Mouse (Mus musculus): ENCODE measurements around the gene Plekhh3. TPM values are rescaled to one million over a fixed set of nuclear protein-coding genes. Genes with fewer than 3 reads are reported as not detected.

Plekhh3 gene
- polyA plus RNA-seq, 1 experiment from 2014 or later = 13.8 TPM

DNA sequence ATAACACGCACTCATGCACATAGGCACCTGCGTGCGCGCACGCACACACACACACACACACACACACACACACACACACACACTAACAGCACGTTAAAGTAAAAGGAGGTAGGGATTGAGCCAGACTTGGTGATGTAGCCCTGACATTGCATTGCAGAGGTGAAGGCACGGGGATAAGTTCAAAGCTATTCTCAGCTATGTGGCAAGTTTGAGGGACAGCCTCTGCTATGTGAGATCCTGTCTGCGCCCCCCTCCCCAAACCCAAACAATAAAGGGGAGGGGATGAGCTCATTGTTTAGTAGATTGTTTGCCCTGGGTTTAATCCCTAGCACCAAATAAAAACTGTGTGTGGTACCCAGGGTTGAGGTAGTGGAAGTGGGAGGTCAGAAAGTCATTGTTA lies 30.1 kb downstream of the Plekhh3 start:
- H3K9me3 ChIP-seq (ENCODE audit: control insufficient read depth, low read length) = no peaks in the 10 kb centered on the region
- WGBS = 80% methylated on average over 8 of the region's 8 CpGs
- H3K27ac ChIP-seq (ENCODE audit: low read depth) = no peak overlapping the region
- DNase-seq (ENCODE audit: low spot score) (no peak), ATAC-seq (replicated peaks; ENCODE audit: low FRiP score, low TSS enrichment, low read depth) (no peak)
- peaks cover 13% of the 10 kb centered on the region for H3K4me1 ChIP-seq (replicated peaks; ENCODE audit: control insufficient read depth, insufficient read depth, low read length)
- H3K36me3 ChIP-seq (ENCODE audit: control insufficient read depth, insufficient read depth, low read length) = no peaks in the 10 kb centered on the region
- 0 out of 2 replicates have a peak, but pooled peaks cover 7% of the 10 kb centered on the region for H3K27me3 ChIP-seq (replicated peaks; ENCODE audit: control insufficient read depth, insufficient read depth, low read length)
- no peak overlapping the region for H3K4me2 ChIP-seq (ENCODE audit: low read length)
- H3K9ac ChIP-seq (ENCODE audit: low read length) = no peak overlapping the region
- no peak overlapping the region for H3K4me3 ChIP-seq (ENCODE audit: low read depth, low read length)

DNA sequence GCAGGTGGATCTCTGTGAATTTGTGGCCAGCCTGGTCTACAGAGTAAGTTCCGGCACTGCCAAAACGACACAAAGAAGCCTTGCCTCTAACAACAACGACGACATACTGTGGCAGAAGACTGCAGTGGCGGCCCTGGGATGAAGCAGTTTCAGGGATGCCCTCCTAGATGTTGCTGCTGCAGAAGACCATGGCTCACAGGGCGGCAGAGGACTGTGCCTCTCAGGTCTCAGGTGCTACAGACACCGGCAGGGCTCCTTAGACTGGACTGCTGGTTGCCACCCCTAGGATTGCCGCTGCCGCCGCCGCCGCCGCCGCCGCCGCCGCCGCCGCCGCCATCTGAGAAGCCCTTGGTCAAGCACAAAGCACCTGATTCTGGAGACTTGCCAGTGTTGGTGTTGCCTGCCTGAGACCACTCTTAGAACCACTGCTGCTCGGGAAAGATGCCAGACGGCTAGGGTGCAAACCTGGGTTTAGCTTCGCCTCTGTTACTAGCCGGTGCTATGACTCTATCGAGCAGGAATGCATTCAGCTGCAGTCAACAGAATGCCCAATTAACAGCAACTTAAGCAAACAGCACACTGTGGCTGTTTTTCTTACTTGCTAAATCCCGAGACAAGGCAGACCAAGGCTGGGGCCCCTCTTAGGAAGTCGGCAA lies 30.9 kb downstream of the Plekhh3 start:
- Histone ChIP-seq H3K36me3 (ENCODE audit: control insufficient read depth, insufficient read depth, low read length) (no peaks in the 10 kb centered on the region), H3K4me2 (ENCODE audit: low read length) (peak overlapping the region; percentile 46), H3K9me3 (ENCODE audit: control insufficient read depth, low read length) (no peaks in the 10 kb centered on the region), H3K27ac (ENCODE audit: low read depth) (no peak overlapping the region), H3K27me3 (replicated peaks; ENCODE audit: control insufficient read depth, insufficient read depth, low read length) (0 out of 2 replicates have a peak, but pooled peaks cover 7% of the 10 kb centered on the region), H3K9ac (ENCODE audit: low read length) (no peak overlapping the region), H3K4me1 (replicated peaks; ENCODE audit: control insufficient read depth, insufficient read depth, low read length) (peaks cover 13% of the 10 kb centered on the region), H3K4me3 (ENCODE audit: low read depth, low read length) (peak overlapping the region; percentile 15; the same call in 1 of the 2 replicates)
- DNase-seq (ENCODE audit: low spot score) = peak; percentile 65
- no peak for ATAC-seq (replicated peaks; ENCODE audit: low FRiP score, low TSS enrichment, low read depth)
- 52% methylated on average over 27 of the region's 27 CpGs for WGBS

DNA sequence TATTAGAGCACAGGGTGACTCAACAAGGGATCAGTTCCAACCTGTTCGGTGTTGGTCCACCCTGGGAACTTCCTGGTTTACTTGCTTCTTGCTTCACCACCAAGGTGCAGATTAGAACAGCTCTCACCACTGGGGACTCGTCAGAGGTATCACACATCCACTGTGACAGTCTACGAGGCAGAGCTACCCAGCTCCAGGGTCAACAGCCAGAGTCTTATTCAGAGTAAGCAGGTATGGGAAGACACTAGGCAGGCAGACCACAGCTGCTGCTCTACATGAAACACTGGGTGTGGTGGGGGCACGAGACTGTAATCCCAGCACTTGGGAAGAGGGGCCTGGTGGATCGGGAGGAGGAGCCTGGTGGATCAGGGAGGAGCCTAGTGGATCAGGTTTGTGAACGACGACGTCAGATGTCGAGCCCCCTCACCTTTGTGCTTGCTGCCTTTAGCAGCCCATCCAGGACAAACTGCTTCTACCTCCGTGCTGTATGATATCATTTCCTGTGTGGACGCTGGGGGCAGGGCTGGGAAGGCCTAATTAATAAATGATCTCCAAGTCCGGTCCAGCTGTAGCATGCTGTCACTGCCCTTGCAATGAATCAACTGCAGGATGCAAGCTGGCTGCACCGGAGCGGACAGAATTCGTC lies 32.5 kb downstream of the Plekhh3 start:
- Histone ChIP-seq H3K27ac (ENCODE audit: low read depth) (0 out of 2 replicates have a peak overlapping the region, but pooled peaks have one; percentile 35), H3K4me1 (replicated peaks; ENCODE audit: control insufficient read depth, insufficient read depth, low read length) (peaks cover 10% of the 10 kb centered on the region; the same call in 1 of the 2 replicates), H3K4me3 (ENCODE audit: low read depth, low read length) (no peak overlapping the region), H3K9ac (ENCODE audit: low read length) (no peak overlapping the region), H3K27me3 (replicated peaks; ENCODE audit: control insufficient read depth, insufficient read depth, low read length) (0 out of 2 replicates have a peak, but pooled peaks cover 7% of the 10 kb centered on the region), H3K9me3 (ENCODE audit: control insufficient read depth, low read length) (no peaks in the 10 kb centered on the region), H3K4me2 (ENCODE audit: low read length) (peak overlapping the region; percentile 41), H3K36me3 (ENCODE audit: control insufficient read depth, insufficient read depth, low read length) (no peaks in the 10 kb centered on the region)
- peak; percentile 34; the same call in 1 of the 2 replicates for ATAC-seq (replicated peaks; ENCODE audit: low FRiP score, low TSS enrichment, low read depth)
- WGBS = 17% methylated on average over 15 of the region's 15 CpGs
- DNase-seq (ENCODE audit: low spot score) = peak; percentile 74

DNA sequence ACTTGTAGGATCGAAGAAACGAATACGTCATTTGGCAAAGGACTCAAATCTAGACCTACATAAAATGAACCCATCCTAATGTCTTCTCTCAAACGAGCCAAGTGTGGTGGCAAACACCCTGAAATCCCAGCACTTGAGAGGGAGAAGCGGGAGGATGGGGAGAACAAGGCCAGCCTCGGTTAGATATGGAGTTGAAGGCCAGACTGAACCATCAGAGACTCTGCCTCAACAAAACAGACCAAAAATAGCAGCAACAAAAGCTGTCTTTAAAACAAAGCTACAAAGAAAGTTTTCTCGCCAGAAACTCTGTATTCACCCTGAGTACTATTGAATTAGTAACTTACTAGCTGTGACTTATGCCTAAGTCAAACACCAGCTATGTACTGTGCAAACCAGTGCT lies 34.2 kb downstream of the Plekhh3 start:
- 0 out of 2 replicates have a peak, but pooled peaks cover 7% of the 10 kb centered on the region for H3K27me3 ChIP-seq (replicated peaks; ENCODE audit: control insufficient read depth, insufficient read depth, low read length)
- no peak overlapping the region for H3K27ac ChIP-seq (ENCODE audit: low read depth)
- DNase-seq (ENCODE audit: low spot score) (no peak), ATAC-seq (replicated peaks; ENCODE audit: low FRiP score, low TSS enrichment, low read depth) (no peak)
- H3K4me3 ChIP-seq (ENCODE audit: low read depth, low read length) = no peak overlapping the region
- H3K4me1 ChIP-seq (replicated peaks; ENCODE audit: control insufficient read depth, insufficient read depth, low read length) = peaks cover 10% of the 10 kb centered on the region; the same call in 1 of the 2 replicates
- no peaks in the 10 kb centered on the region for H3K36me3 ChIP-seq (ENCODE audit: control insufficient read depth, insufficient read depth, low read length)
- 76% methylated on average over 7 of the region's 7 CpGs for WGBS
- no peak overlapping the region for H3K4me2 ChIP-seq (ENCODE audit: low read length)
- H3K9ac ChIP-seq (ENCODE audit: low read length) = no peak overlapping the region
- no peaks in the 10 kb centered on the region for H3K9me3 ChIP-seq (ENCODE audit: control insufficient read depth, low read length)

DNA sequence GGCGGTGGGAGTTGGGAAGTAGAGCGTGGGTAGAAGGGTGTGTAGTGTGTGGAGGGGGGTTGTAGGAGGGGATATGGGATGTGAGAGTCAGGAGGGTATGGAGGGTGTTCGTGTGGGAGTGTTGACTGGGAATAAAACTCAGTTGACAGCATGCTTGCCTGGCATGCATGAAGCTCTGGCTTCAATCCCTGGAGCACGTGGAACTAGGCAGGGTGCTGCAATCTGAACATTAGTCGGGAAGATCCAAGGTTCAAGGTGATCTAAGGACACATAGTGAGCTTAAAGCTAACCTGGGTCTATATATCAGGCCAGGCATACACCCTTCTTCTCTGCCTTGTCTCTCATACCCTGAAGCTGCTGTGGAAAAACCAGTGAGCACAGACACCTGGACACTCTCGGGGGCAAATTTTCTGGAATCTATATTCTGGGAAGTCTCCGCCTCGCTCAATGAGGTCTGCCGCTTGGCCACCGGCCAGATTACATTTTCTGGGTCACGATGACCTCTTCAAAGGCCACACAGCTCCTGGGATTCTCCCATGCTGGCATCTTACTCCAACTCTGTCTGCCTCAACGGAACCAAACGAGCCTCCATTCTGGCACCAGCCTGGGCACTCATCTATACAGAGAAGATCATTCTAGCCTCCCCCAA lies 36.8 kb downstream of the Plekhh3 start:
- DNase-seq (ENCODE audit: low spot score) (no peak), ATAC-seq (replicated peaks; ENCODE audit: low FRiP score, low TSS enrichment, low read depth) (no peak)
- Histone ChIP-seq H3K4me3 (ENCODE audit: low read depth, low read length) (no peak overlapping the region), H3K27me3 (replicated peaks; ENCODE audit: control insufficient read depth, insufficient read depth, low read length) (no peaks in the 10 kb centered on the region), H3K9me3 (ENCODE audit: control insufficient read depth, low read length) (0 out of 2 replicates have a peak, but pooled peaks cover 4% of the 10 kb centered on the region), H3K9ac (ENCODE audit: low read length) (no peak overlapping the region), H3K4me1 (replicated peaks; ENCODE audit: control insufficient read depth, insufficient read depth, low read length) (peaks cover 10% of the 10 kb centered on the region; the same call in 1 of the 2 replicates), H3K27ac (ENCODE audit: low read depth) (no peak overlapping the region), H3K36me3 (ENCODE audit: control insufficient read depth, insufficient read depth, low read length) (no peaks in the 10 kb centered on the region), H3K4me2 (ENCODE audit: low read length) (no peak overlapping the region)
- 76% methylated on average over 13 of the region's 13 CpGs for WGBS

DNA sequence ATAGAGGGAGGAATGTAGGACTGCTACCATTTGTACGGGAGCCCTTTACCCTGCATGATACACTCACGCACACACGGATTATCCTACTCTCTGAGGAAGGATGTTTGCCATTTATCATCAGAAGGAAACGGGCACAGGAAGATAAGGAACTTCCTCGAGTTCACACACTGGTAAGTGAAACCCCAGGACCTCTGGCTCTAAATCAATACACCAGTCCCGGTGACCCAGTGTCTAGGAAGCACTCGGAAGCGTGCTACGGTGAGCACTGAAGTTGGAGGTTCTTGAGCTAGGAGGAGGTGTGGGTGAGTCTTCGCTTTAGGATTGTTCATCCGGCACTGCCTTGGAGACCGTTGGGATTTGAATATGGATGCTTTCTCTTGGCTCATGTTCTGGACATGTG lies 38.1 kb downstream of the Plekhh3 start:
- H3K27ac ChIP-seq (ENCODE audit: low read depth) = no peak overlapping the region
- 0 out of 2 replicates have a peak, but pooled peaks cover 4% of the 10 kb centered on the region for H3K9me3 ChIP-seq (ENCODE audit: control insufficient read depth, low read length)
- H3K4me1 ChIP-seq (replicated peaks; ENCODE audit: control insufficient read depth, insufficient read depth, low read length) = peaks cover 4% of the 10 kb centered on the region; the same call in 1 of the 2 replicates
- ATAC-seq (replicated peaks; ENCODE audit: low FRiP score, low TSS enrichment, low read depth) = no peak
- H3K4me3 ChIP-seq (ENCODE audit: low read depth, low read length) = no peak overlapping the region
- H3K9ac ChIP-seq (ENCODE audit: low read length) = no peak overlapping the region
- WGBS = 67% methylated on average over 12 of the region's 12 CpGs
- H3K27me3 ChIP-seq (replicated peaks; ENCODE audit: control insufficient read depth, insufficient read depth, low read length) = no peaks in the 10 kb centered on the region
- DNase-seq (ENCODE audit: low spot score) = no peak
- no peaks in the 10 kb centered on the region for H3K36me3 ChIP-seq (ENCODE audit: control insufficient read depth, insufficient read depth, low read length)
- no peak overlapping the region for H3K4me2 ChIP-seq (ENCODE audit: low read length)

DNA sequence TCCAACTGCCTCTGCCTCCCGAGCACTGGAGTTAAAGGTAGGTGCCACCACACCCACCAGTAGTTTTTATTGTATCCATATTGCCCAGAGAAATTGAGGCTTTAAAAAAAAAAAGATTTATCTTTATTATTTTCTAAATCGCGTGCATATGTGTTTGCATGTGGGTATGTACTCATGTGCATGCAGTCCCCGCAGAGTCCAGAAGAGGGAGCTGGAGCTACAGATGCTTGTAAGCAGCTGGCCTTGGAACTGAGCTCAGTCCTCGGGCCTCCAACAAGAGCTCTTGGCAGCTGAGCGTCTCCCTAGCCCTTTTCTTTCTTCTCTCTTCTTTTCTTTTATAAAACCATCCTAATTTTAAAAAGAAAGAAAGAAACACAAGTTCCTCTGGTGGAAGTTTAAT lies 39.5 kb downstream of the Plekhh3 start:
- no peak overlapping the region for H3K9ac ChIP-seq (ENCODE audit: low read length)
- 0 out of 2 replicates have a peak, but pooled peaks cover 4% of the 10 kb centered on the region for H3K9me3 ChIP-seq (ENCODE audit: control insufficient read depth, low read length)
- H3K27me3 ChIP-seq (replicated peaks; ENCODE audit: control insufficient read depth, insufficient read depth, low read length) = no peaks in the 10 kb centered on the region
- 89% methylated on average over 6 of the region's 6 CpGs for WGBS
- no peak overlapping the region for H3K27ac ChIP-seq (ENCODE audit: low read depth)
- H3K4me3 ChIP-seq (ENCODE audit: low read depth, low read length) = no peak overlapping the region
- H3K36me3 ChIP-seq (ENCODE audit: control insufficient read depth, insufficient read depth, low read length) = peaks cover 3% of the 10 kb centered on the region
- peaks cover 4% of the 10 kb centered on the region; the same call in 1 of the 2 replicates for H3K4me1 ChIP-seq (replicated peaks; ENCODE audit: control insufficient read depth, insufficient read depth, low read length)
- ATAC-seq (replicated peaks; ENCODE audit: low FRiP score, low TSS enrichment, low read depth) = no peak
- DNase-seq (ENCODE audit: low spot score) = no peak
- no peak overlapping the region for H3K4me2 ChIP-seq (ENCODE audit: low read length)

DNA sequence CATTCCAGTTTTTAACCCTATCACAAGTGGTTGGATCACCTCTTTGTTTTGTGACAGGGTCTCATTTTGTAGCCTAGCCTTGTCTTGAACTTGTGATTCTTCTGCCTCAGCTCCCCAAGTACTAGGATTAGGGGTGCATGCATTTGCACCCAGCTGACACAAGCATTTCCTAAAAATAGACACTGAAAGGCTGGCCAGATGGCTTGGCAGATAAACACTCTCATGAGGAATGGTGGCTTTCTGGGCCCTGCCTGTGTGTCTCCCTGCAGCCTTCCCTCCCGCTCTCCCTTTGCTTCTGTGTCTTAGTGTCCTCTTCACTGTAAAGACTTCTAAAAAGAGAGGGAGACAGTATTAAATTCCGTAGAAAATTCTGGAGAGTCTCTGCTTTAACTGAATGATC lies 40.0 kb downstream of the Plekhh3 start:
- Histone ChIP-seq H3K4me3 (ENCODE audit: low read depth, low read length) (no peak overlapping the region), H3K9ac (ENCODE audit: low read length) (no peak overlapping the region), H3K27me3 (replicated peaks; ENCODE audit: control insufficient read depth, insufficient read depth, low read length) (no peaks in the 10 kb centered on the region), H3K9me3 (ENCODE audit: control insufficient read depth, low read length) (0 out of 2 replicates have a peak, but pooled peaks cover 4% of the 10 kb centered on the region), H3K4me1 (replicated peaks; ENCODE audit: control insufficient read depth, insufficient read depth, low read length) (peaks cover 4% of the 10 kb centered on the region; the same call in 1 of the 2 replicates), H3K27ac (ENCODE audit: low read depth) (no peak overlapping the region), H3K36me3 (ENCODE audit: control insufficient read depth, insufficient read depth, low read length) (peaks cover 8% of the 10 kb centered on the region), H3K4me2 (ENCODE audit: low read length) (no peak overlapping the region)
- ATAC-seq (replicated peaks; ENCODE audit: low FRiP score, low TSS enrichment, low read depth) = no peak
- 69% methylated on average over 2 of the region's 2 CpGs for WGBS
- no peak for DNase-seq (ENCODE audit: low spot score)
